Mouse (Mus musculus) left cerebral cortex, postnatal 14 days (tissue): Measurements from ENCODE around the gene Gm6763. TPM values are rescaled to one million over a fixed set of nuclear protein-coding genes. Genes with fewer than 3 reads are reported as not detected.
"Not testable (repeated sequence)": the region's sequence is repeated elsewhere in the genome, so short reads cannot be mapped to it uniquely, and the experiment has no call there.

Experiments
- DNase-seq, 2 experiments: peaks; one replicate each; pipeline ENCODE4 v3.0.0; 2021 to 2022; ENCODE audit warnings: low spot score in 2 of 2, mixed read lengths in 1 of 2
- intact Hi-C: fragments of 180-260 bp; cut with DNase I; formaldehyde crosslinking; loops from one replicate; pipeline ENCODE4 v1.15.1; 2025
- long read RNA-seq, 2 experiments: library from polyadenylated mRNA; stranded (forward); transcript quantifications; one replicate each; pipeline ENCODE4 v2.0.0; 2021
- total RNA-seq, 2 experiments: library from RNA; stranded (reverse); gene quantifications; 2 replicates each; pipeline ENCODE4 v1.2.3; 2021

Gm6763 gene
- not detected for total RNA-seq
- long read RNA-seq, experiment 1 = 0 reads
- long read RNA-seq, experiment 2 = 0 reads

DNA sequence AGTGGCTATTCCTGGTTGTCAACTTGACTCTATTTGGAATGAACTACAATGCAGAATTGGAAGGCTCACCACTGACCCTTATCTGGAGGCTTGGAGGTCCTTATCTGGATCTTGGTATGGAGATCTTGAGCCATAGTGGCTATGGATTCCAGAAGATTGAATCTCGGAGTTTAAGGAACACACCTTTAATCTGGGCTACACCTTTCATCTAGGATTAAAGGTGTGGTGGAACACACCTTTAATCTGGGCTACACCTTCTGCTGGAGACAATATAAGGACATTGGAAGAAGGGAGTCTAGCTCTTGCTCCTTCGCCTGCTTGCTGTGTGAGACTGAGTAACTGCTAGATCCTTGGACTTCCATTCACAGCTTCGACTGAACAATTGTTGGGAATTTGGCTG, at the start of gene Gm6763:
Gene Gm6763 (plus strand): TSS at position 301 of the 400 bp plus-strand sequence.
- DNase-seq, intact Hi-C loops: not testable (repeated sequence)

DNA sequence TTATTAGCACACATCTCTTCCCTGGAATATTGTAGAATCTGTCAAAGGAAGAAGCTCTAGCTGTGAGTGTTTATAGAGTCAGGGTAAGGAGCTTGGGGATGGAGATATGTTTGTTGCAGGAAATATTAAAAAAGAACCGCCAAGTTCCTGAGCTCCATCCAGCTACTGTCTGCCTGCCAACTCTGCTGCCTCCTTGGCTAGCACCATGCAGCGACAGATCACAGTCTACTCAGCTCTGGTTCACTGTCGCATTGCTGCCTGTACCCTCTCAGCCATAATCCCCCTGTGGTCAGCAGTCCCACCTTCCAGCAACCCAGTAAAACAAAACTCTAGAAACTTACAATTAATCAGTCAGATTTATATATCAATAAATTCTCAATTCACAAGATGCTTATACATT, 41.3 kb upstream of the Gm6763 start:
- intact Hi-C loops = no loop called here
- no peak for DNase-seq

DNA sequence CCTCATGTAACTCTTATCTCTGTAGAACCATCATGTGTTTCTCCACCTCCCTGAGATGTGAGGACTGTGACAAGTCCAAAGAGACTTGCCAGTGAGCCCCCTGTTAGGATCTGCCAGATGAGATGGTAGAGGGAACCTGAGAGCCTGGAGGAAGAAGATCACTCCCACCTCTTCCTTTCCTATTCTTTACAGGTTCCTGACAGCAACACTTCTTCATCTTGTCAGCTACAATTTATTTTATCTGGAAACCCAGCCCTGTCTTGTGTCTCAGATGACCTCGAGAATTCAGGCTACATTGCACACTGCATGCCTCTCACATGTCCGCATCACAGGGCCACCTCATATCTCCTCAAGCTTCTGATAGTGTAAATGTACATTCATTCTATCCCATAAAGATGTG, 33.0 kb upstream of the Gm6763 start:
- DNase-seq = no peak
- intact Hi-C loops = no loop called here

GRCm38 (mm10) chr10:104142687-104143086, 8.6 kb upstream of the Gm6763 start, which contains the start of gene Gm21293:
Gene Gm21293, plus strand, starts transcription at chr10:104142987.
- intact Hi-C loops, DNase-seq: not testable (repeated sequence)

- intact Hi-C loops, DNase-seq: not testable (repeated sequence)
These were observed 8.4 kb downstream of the Gm6763 start, which contains the start of gene Gm8764 for GRCm38 (mm10) chr10:104159706-104160105. Gene Gm8764, plus strand, starts transcription at chr10:104160006.

DNA sequence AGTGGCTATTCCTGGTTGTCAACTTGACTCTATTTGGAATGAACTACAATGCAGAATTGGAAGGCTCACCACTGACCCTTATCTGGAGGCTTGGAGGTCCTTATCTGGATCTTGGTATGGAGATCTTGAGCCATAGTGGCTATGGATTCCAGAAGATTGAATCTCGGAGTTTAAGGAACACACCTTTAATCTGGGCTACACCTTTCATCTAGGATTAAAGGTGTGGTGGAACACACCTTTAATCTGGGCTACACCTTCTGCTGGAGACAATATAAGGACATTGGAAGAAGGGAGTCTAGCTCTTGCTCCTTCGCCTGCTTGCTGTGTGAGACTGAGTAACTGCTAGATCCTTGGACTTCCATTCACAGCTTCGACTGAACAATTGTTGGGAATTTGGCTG, 16.9 kb downstream of the Gm6763 start, which contains the start of gene Gm21304:
Gene Gm21304 (plus strand): TSS at position 301 of the 400 bp plus-strand sequence.
- DNase-seq, intact Hi-C loops: not testable (repeated sequence)

GRCm38 (mm10) chr10:104176724-104177123, 25.4 kb downstream of the Gm6763 start, which contains the start of gene Gm21312:
Gene Gm21312, plus strand, starts transcription at chr10:104177024.
- DNase-seq, intact Hi-C loops: not testable (repeated sequence)

- DNase-seq, intact Hi-C loops: not testable (repeated sequence)
These were observed 33.9 kb downstream of the Gm6763 start, which contains the start of gene Gm20765 for GRCm38 (mm10) chr10:104185233-104185632. Gene Gm20765, plus strand, starts transcription at chr10:104185533.

GRCm38 (mm10) chr10:104193742-104194141, 42.4 kb downstream of the Gm6763 start, which contains the start of gene Gm4340:
Gene Gm4340, plus strand, starts transcription at chr10:104194042.
- intact Hi-C loops, DNase-seq: not testable (repeated sequence)

Other genes starting within 250 kb of the Gm6763 start
- gene Gm21293, start 8.5 kb upstream of the Gm6763 start, total RNA-seq = not detected
- not detected for gene Gm8764, start 8.5 kb downstream of the Gm6763 start, total RNA-seq
- gene Gm21304, start 17.0 kb downstream of the Gm6763 start, total RNA-seq = not detected
- not detected for gene Gm21312, start 25.5 kb downstream of the Gm6763 start, total RNA-seq
- gene Gm20765, start 34.0 kb downstream of the Gm6763 start, total RNA-seq = not detected
- gene Gm4340, start 42.5 kb downstream of the Gm6763 start, total RNA-seq = not detected